Mouse (Mus musculus): ENCODE data around the gene Ift80. TPM values are rescaled to one million over a fixed set of nuclear protein-coding genes. Genes with fewer than 3 reads are reported as not detected.

Ift80 gene
- polyA plus RNA-seq, 1 experiment from 2014 or later: 10.0 TPM

DNA sequence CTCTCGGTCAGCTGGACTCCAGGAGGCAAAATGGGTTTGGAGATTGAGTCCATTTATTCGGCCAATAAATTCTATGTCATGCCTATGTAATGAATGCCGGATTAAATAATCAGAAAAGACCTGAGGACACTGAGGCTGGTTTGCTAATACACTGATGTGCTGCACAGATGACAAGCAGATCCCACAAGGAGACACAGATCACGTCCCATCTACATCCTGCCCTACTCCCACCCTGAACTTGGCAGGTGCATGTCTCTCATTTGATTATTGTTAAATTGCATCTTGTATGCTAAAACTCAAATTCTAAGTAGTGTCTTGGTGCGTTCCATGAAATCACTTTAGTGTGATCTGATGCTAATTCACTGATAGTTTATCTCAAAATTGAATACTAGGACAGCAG, 117.5 kb downstream of the Ift80 start:
- H3K9ac ChIP-seq (ENCODE audit: low read depth, low read length): no peak overlapping the region
- H3K4me3 ChIP-seq (ENCODE audit: low read depth, low read length): no peak overlapping the region
- H3K36me3 ChIP-seq (ENCODE audit: control insufficient read depth, insufficient read depth, low read length): no peaks in the 10 kb centered on the region
- 88% methylated on average over 5 of the region's 5 CpGs for WGBS
- DNase-seq (ENCODE audit: low spot score) (no peak), ATAC-seq (replicated peaks; ENCODE audit: low FRiP score) (no peak)
- H3K4me1 ChIP-seq (replicated peaks; ENCODE audit: control insufficient read depth, insufficient read depth, low read length): no peaks in the 10 kb centered on the region
- H3K27ac ChIP-seq (ENCODE audit: low read depth, low read length): no peak overlapping the region
- H3K4me2 ChIP-seq: no peak overlapping the region
- no peaks in the 10 kb centered on the region for H3K27me3 ChIP-seq (replicated peaks; ENCODE audit: control insufficient read depth, insufficient read depth, low read length)
- H3K9me3 ChIP-seq (ENCODE audit: control insufficient read depth, low read length): no peaks in the 10 kb centered on the region

DNA sequence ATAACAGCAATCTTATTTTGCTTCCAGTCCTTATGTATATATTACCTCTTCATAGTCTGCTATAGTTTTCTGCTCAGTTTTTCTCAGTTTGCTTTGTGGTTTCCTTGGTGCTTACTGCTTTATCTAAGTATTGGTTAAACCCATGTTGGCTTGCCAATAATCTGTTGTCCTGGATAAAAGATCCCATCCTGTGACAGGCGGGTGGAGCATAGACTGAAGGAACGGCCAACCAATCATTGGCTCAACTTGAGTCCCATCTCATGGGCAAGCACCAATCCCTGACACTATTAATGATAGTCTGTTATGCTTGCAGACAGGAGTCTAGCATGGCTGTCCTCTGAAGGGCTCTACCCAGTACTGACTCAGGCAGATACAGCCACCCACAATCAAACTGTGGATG, 130.3 kb downstream of the Ift80 start:
- no peak overlapping the region for H3K4me3 ChIP-seq (ENCODE audit: low read depth, low read length)
- H3K9ac ChIP-seq (ENCODE audit: low read depth, low read length): no peak overlapping the region
- H3K4me1 ChIP-seq (replicated peaks; ENCODE audit: control insufficient read depth, insufficient read depth, low read length): peaks cover 2% of the 10 kb centered on the region
- no peaks in the 10 kb centered on the region for H3K9me3 ChIP-seq (ENCODE audit: control insufficient read depth, low read length)
- no peak overlapping the region for H3K27ac ChIP-seq (ENCODE audit: low read depth, low read length)
- no peak for DNase-seq (ENCODE audit: low spot score)
- ATAC-seq (replicated peaks; ENCODE audit: low FRiP score): no peak
- H3K4me2 ChIP-seq: no peak overlapping the region
- 80% methylated on average over 2 of the region's 2 CpGs for WGBS
- peaks cover 21% of the 10 kb centered on the region for H3K27me3 ChIP-seq (replicated peaks; ENCODE audit: control insufficient read depth, insufficient read depth, low read length)
- H3K36me3 ChIP-seq (ENCODE audit: control insufficient read depth, insufficient read depth, low read length): no peaks in the 10 kb centered on the region

DNA sequence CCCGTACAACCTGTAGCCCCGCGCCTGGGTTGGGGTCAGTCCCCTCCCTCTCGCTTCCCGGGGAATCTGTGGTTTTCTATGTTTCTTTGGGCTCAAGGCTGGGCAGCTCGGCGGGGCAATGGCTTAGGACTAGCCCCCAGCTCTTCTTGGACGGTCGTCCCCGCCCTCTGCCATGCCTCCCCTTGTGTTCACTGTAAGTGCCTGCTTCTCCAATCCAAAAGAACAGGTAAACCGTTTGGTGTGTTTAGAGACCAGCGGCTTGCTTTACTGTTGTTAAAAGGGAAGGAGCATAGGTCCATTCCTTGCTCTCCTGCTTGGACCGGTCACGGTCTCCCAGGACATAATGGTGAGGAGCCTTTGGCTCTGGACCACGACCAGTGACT, 133.8 kb downstream of the Ift80 start:
- Histone ChIP-seq H3K4me3 (ENCODE audit: low read depth, low read length) (peak overlapping the region; percentile 66), H3K4me1 (replicated peaks; ENCODE audit: control insufficient read depth, insufficient read depth, low read length) (peaks cover 6% of the 10 kb centered on the region), H3K9me3 (ENCODE audit: control insufficient read depth, low read length) (no peaks in the 10 kb centered on the region), H3K27ac (ENCODE audit: low read depth, low read length) (no peak overlapping the region), H3K9ac (ENCODE audit: low read depth, low read length) (no peak overlapping the region), H3K4me2 (peak overlapping the region; percentile 98), H3K27me3 (replicated peaks; ENCODE audit: control insufficient read depth, insufficient read depth, low read length) (peaks cover 28% of the 10 kb centered on the region), H3K36me3 (ENCODE audit: control insufficient read depth, insufficient read depth, low read length) (no peaks in the 10 kb centered on the region)
- peak; percentile 21; the same call in 1 of the 2 replicates for ATAC-seq (replicated peaks; ENCODE audit: low FRiP score)
- WGBS: 3% methylated on average over 15 of the region's 15 CpGs
- no peak for DNase-seq (ENCODE audit: low spot score)

DNA sequence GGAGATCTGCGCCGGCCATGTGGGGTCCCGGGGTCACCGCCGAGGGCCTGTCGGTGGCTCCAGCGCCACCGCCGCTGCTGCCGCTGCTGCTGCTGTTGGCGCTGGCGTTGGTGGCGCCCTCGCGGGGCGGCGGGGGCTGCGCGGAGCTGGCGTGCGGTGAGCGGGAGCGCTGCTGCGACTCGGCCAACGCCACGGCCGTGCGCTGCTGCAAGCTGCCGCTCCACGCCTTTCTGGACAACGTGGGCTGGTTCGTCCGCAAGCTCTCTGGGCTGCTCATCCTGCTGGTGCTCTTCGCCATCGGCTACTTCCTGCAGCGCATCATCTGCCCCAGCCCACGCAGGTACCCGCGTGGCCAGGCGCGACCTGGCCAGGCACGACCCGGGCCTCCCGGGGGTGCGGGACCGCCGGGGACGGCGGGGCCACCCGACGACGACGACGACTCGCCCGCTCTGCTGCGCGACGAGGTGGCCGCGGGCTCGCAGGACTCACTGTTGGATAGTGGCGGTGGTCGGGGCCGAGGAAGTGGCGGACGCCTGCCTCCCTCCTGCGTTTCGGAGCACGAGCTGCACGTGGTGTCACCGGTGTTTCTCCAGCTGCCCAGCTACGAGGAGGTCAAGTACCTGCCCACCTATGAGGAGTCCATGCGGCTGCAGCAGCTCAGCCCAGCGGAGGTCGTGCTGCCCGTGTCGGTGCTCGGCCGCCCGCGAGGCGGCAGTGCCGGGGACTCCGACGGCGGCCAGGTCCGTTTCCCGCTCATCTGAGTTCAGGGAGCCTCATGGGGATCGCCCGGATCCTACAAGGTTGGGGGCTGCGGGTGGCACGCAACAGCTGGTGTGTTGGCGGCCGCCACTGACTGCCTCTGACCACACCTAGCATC, 134.4 kb downstream of the Ift80 start:
- Histone ChIP-seq H3K27ac (ENCODE audit: low read depth, low read length) (no peak overlapping the region), H3K9me3 (ENCODE audit: control insufficient read depth, low read length) (no peaks in the 10 kb centered on the region), H3K4me3 (ENCODE audit: low read depth, low read length) (peak overlapping the region; percentile 66), H3K27me3 (replicated peaks; ENCODE audit: control insufficient read depth, insufficient read depth, low read length) (peaks cover 28% of the 10 kb centered on the region), H3K4me1 (replicated peaks; ENCODE audit: control insufficient read depth, insufficient read depth, low read length) (peaks cover 6% of the 10 kb centered on the region), H3K4me2 (peak overlapping the region; percentile 98), H3K9ac (ENCODE audit: low read depth, low read length) (peak overlapping the region; percentile 12), H3K36me3 (ENCODE audit: control insufficient read depth, insufficient read depth, low read length) (no peaks in the 10 kb centered on the region)
- ATAC-seq (replicated peaks; ENCODE audit: low FRiP score) (peak; percentile 54), DNase-seq (ENCODE audit: low spot score) (peak; percentile 63)
- under 1% methylated on average over 84 of the region's 96 CpGs for WGBS

DNA sequence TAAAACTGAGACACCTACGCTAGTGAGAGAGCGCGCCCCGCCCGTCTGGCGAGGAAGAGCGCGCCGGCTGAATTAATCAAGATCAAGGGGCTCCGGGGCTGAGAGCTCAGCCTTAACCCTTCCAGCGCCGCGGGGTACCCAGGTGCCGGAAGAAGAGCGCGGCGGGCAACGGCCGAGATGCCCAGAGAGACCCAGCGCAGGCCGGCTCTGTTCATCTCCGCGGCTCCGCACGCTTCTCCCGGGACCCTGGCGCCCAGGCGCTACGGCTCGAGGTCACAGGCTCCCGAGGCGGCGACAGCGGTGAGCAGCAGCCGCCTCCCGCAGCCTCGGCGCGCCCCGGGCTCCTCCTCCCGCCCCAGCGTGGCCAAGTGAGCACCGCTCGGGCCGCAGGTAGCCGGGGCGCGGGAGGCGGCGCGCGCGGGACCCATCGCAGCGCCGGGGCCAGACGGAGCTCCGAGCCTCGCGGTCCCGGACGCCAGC, 135.1 kb downstream of the Ift80 start, which contains the start of gene 1110032F04Rik:
1110032F04Rik (plus strand) TSS at position 376 of the 480 bp plus-strand sequence.
- Histone ChIP-seq H3K4me2 (peak within 1 kb of the TSS; percentile 98), H3K27ac (ENCODE audit: low read depth, low read length) (no peak within 1 kb of the TSS), H3K9ac (ENCODE audit: low read depth, low read length) (peak within 1 kb of the TSS; percentile 12), H3K27me3 (replicated peaks; ENCODE audit: control insufficient read depth, insufficient read depth, low read length) (peaks cover 28% of the 10 kb centered on the region), H3K36me3 (ENCODE audit: control insufficient read depth, insufficient read depth, low read length) (no peaks in the 10 kb centered on the region), H3K4me1 (replicated peaks; ENCODE audit: control insufficient read depth, insufficient read depth, low read length) (peaks cover 6% of the 10 kb centered on the region), H3K4me3 (ENCODE audit: low read depth, low read length) (peak within 1 kb of the TSS; percentile 66), H3K9me3 (ENCODE audit: control insufficient read depth, low read length) (no peaks in the 10 kb centered on the region)
- peak; percentile 69 for ATAC-seq (replicated peaks; ENCODE audit: low FRiP score)
- under 1% methylated on average over 62 of the region's 62 CpGs for WGBS
- peak; percentile 61 for DNase-seq (ENCODE audit: low spot score)

DNA sequence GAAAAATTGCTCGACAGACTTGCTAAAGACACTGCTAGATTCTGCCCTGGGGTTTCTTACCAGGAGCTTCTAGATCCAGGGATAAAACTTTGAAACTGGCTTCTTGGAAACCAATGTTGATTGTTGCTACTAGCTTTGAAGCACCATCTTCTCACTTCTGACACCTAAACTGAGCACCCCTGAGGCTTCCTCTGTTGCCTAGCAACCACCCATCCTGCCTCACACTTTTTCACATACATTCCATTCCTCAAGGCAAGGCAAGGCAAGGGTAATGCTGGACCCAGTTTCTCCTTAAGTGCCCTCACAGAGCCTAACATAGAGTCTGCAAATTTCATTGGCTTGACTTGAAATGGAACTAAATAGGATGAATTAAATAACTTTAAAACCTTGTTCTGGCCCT, 152.0 kb downstream of the Ift80 start:
- Histone ChIP-seq H3K4me1 (replicated peaks; ENCODE audit: control insufficient read depth, insufficient read depth, low read length) (no peaks in the 10 kb centered on the region), H3K9ac (ENCODE audit: low read depth, low read length) (no peak overlapping the region), H3K4me2 (no peak overlapping the region), H3K4me3 (ENCODE audit: low read depth, low read length) (no peak overlapping the region), H3K27ac (ENCODE audit: low read depth, low read length) (no peak overlapping the region), H3K27me3 (replicated peaks; ENCODE audit: control insufficient read depth, insufficient read depth, low read length) (no peaks in the 10 kb centered on the region), H3K9me3 (ENCODE audit: control insufficient read depth, low read length) (no peaks in the 10 kb centered on the region), H3K36me3 (ENCODE audit: control insufficient read depth, insufficient read depth, low read length) (no peaks in the 10 kb centered on the region)
- ATAC-seq (replicated peaks; ENCODE audit: low FRiP score) (no peak), DNase-seq (ENCODE audit: low spot score) (no peak)
- WGBS: 74% methylated on average over 1 of the region's 1 CpGs

DNA sequence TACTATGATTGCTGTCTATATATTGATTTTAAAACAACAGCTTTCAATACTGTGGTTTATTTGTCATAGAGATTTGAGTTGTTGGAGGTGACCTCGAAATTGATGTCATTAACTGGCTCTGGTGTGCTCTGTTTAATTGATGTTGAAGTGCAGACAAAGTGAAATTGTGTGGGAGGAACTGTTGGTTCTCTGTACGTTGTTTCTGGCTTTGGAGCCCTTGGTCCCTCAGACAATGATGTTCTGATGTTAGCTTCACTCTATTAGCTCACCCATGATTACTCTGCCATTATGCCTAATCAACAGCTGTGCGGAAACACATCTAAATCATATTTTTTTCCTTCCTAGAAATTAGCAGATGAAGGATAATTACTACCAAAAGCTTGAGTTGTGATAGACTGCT, 156.0 kb downstream of the Ift80 start:
- no peaks in the 10 kb centered on the region for H3K9me3 ChIP-seq (ENCODE audit: control insufficient read depth, low read length)
- WGBS: 65% methylated on average over 3 of the region's 3 CpGs
- ATAC-seq (replicated peaks; ENCODE audit: low FRiP score): no peak
- H3K27me3 ChIP-seq (replicated peaks; ENCODE audit: control insufficient read depth, insufficient read depth, low read length): no peaks in the 10 kb centered on the region
- no peak overlapping the region for H3K9ac ChIP-seq (ENCODE audit: low read depth, low read length)
- no peak overlapping the region for H3K27ac ChIP-seq (ENCODE audit: low read depth, low read length)
- H3K36me3 ChIP-seq (ENCODE audit: control insufficient read depth, insufficient read depth, low read length): no peaks in the 10 kb centered on the region
- no peak overlapping the region for H3K4me2 ChIP-seq
- no peak overlapping the region for H3K4me3 ChIP-seq (ENCODE audit: low read depth, low read length)
- no peaks in the 10 kb centered on the region for H3K4me1 ChIP-seq (replicated peaks; ENCODE audit: control insufficient read depth, insufficient read depth, low read length)
- no peak for DNase-seq (ENCODE audit: low spot score)

DNA sequence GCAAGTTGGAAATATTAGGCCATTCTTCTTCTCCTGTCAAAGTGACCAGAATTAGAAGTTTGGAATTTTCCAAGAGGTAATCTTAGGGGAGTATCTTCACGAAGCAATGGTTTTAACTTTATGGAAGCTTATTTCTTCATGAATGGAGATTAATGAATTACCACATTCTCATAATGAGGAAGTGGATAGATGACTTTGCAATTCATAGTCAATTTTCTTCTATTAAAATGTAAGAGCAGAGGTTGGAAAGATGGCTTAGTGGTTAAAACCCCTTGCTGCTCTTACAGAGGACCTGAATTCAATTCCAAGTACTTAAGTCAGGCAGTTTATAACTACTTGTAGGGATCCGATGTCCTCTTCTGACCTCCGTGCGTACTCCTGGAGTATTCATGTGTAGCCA, 160.3 kb downstream of the Ift80 start:
- WGBS: 95% methylated on average over 4 of the region's 4 CpGs
- Histone ChIP-seq H3K4me2 (no peak overlapping the region), H3K9me3 (ENCODE audit: control insufficient read depth, low read length) (no peaks in the 10 kb centered on the region), H3K36me3 (ENCODE audit: control insufficient read depth, insufficient read depth, low read length) (no peaks in the 10 kb centered on the region), H3K27me3 (replicated peaks; ENCODE audit: control insufficient read depth, insufficient read depth, low read length) (no peaks in the 10 kb centered on the region), H3K9ac (ENCODE audit: low read depth, low read length) (no peak overlapping the region), H3K4me3 (ENCODE audit: low read depth, low read length) (no peak overlapping the region), H3K4me1 (replicated peaks; ENCODE audit: control insufficient read depth, insufficient read depth, low read length) (no peaks in the 10 kb centered on the region), H3K27ac (ENCODE audit: low read depth, low read length) (no peak overlapping the region)
- ATAC-seq (replicated peaks; ENCODE audit: low FRiP score): no peak
- no peak for DNase-seq (ENCODE audit: low spot score)

Data from liver, embryonic 11.5 days (tissue).